Mouse (Mus musculus) liver, embryonic 14.5 days (tissue): ENCODE data around the gene Plagl1.

Source experiments
- CTCF ChIP-seq: IDR thresholded peaks from 2 replicates; pipeline ENCODE4 v1.5.1; 2016; ENCODE audit warnings: antibody characterized with exemption, low read depth, control low read depth
- EP300 ChIP-seq: IDR thresholded peaks from 2 replicates; pipeline ENCODE4 v1.6.1; 2016; ENCODE audit warnings: antibody characterized with exemption, low read depth

- TF ChIP-seq EP300 (no peak), CTCF (no peak)
Observed at GRCm38 (mm10) chr10:13060821-13061671, 742 bp downstream of the Plagl1 start.
